Mouse (Mus musculus) cerebellum, postnatal 10 days (tissue): ENCODE measurements around the gene Bcl2l11.
A peak's percentile ranks its signal among the peaks of the same experiment; 100 is the strongest.
"Not testable (repeated sequence)": the region's sequence is repeated elsewhere in the genome, so short reads cannot be mapped to it uniquely, and the experiment has no call there.

Source experiments
- DNase-seq, 2 experiments: peaks; one replicate each; pipeline ENCODE4 v3.0.0; 2021; ENCODE audit warnings: mixed read lengths in 2 of 2

The Bcl2l11 gene

DNA sequence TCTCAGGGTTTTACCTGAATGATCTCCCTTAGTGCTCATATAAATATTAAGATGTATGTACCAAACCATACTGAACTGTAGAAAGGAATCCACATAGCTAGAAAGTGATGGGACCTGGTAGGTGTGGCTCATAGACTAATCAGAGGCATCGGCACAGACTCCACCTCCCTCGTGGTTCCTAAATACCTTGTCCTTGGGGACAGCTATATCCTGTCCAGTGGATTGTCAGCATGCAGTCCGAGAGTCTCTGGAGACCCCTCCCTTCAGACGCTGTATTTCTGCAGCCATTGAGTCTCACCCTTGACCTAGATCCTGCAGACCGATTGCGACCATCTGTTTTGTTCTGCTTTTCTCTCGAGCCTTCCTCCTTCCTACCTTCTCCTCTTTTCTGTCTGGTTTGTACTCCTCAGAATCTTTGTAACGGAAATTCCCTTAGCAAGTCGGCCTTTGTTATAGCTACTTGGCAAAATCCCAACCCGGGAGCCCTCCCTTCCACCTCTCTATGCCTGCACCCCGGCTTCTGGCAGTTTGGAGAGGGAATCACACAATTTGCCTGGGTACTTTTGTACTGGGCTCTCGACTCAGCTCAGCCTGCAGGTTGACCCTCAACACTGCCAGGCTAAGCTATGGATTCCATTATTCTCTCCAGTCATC lies 50.7 kb downstream of the Bcl2l11 start:
- peak; percentile 48 to 49 for DNase-seq

DNA sequence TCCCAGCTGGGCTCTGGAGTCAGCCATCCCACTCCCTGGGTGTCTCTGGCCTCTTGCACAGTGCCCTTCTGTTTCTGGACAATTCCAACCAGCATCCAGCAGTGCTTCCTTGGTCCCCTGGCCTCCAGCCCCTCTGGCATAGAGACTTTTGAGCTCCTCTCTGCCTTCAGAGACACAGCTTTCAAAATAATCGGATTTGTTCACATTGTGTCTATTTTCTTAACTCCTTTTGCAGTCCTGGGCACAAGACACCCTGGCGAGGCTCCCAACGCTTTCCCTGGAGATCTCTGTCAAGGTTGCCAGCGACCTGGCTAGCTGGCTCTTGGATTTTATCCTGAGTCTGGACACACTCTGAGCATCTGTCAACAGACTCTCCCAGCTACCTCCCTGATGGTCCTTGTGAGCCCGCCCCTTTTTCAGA lies 51.4 kb downstream of the Bcl2l11 start:
- DNase-seq, result peak; percentile 80 to 88

DNA sequence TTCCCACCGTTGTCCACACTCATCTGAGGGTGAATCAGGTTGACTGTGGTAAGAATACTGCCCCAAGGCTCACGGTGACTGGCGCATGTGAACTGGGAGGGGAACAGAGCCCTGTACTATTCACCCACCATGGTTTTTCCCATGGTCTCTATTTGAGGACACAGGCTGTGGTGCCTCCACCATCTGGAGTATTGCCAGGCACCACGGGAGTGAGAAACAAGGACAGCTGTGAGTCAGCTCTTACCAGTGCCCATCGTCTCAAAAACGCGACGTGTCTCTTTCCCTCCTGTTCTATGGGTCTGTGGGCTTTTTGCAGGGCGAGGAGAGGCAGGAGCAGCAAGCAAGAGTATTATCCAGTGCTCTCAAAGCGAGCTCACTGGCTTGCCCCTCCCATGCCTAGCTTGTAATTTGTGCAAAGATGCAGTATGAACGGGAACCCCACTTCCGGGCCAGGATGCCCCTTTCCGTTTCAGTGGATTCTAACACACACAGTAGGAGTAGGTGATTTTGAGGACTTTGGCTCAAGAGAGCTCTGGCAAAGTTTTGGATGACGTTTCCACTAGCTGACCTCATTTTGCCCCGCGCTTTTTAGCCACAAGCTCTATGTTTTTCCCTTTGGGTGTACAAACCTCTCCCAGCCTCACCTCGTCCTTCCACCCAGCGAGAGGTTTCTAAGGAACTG lies 53.4 kb downstream of the Bcl2l11 start:
- DNase-seq, result peak; percentile 71 to 76

DNA sequence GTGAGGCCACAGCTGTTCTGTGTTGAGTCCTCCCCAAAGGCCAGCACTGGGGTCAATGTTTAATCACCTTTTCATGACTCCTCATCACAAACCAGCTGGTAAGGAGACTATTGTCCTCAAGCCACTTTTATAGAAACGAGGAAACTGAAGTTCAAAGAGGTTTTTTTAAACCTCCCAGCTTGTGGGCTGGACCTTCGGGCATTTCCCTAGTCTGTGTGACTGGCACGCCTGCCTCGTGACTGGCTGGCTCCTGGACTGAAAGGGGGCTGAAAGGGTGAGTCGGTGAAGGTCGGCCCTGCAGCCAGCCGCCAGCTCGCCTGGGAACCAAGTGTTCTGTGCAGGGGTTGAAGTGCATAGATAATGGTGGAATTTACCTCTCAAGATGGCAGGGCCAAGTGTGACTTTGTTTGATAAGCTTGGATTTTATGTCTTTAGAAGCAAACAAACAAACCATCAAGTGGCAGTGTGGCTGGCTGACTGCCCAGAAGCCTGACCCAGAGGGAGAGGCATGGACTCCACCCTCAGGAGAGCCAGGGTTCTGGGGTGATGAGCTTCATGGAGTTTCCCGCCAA lies 54.1 kb downstream of the Bcl2l11 start:
- DNase-seq, result peak; percentile 41 to 49

DNA sequence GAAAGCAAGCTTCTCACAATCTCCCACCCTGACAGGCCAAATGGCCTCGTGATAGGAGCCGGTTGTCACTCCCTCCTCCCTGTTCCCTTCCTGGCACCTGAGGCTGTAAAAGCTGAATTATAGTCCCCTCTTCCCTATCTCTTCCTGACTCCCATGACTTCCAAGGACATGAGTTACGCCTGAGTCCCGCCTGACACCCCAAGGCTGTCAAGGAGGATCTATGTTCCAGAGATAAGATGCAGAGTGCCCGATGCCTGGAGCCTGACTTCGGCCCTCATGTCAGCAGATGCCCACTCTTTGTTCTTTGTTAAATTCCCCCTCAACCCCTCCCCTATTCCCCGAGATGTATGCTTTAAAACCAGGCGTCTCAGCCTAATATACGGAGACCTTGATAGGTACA lies 56.3 kb downstream of the Bcl2l11 start:
- not testable (repeated sequence) for DNase-seq

DNA sequence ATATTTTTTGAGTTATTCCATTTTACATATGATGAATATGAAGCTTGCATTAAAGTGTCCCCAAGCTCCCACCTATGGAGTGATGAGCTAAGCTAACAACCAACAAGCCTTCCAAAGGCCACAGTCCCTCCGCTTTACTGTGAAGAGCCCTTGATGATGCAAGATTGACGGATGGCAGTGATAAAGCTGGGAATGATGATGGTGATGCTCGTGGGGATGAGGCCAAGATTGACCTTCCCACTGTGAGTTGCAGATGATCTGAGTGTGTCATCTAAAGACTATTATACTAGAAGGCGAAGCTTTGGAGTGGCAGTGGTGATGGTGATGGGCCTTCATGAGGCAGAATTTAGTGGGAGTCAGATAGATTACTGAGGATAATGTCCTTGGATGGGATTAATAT lies 56.9 kb downstream of the Bcl2l11 start:
- DNase-seq, result no peak

DNA sequence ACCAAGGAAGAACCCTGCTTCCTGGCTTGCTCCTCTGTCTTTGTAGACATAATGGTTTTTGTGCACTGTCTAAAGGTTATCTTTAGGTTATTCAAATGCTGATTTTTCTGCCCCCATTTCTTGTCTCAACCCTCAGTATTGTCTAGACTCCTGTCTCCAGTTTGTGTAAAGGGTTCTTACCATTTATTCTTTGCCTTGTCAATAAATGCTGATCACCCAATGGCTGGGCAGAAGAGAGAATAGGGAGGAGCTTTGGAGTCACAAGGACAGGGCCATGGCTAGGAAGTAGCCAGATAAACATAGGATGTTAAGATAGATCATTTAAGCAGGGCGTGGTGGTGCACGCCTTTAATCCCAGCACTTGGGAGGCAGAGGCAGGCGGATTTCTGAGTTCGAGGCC lies 57.9 kb downstream of the Bcl2l11 start:
- DNase-seq, result no peak

DNA sequence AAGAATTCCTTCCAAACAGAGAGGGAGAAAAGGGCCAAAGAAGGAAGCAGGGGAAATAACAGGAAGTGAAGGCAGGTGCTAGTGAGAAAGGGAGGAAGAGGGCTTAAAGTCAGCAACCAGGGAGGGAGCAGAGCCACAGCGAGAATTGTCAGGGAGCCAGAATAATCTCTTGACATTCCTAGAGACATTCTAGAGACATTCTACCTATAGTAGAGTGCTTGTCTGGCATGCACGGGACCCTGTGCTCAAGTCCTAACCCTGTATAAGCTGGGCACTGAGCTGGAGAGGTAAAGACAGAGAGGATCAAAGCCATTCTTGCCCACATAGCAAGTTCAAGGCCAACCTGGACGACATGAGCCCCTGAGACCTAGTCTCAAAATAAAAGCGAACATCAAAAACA lies 60.1 kb downstream of the Bcl2l11 start:
- DNase-seq, result no peak

DNA sequence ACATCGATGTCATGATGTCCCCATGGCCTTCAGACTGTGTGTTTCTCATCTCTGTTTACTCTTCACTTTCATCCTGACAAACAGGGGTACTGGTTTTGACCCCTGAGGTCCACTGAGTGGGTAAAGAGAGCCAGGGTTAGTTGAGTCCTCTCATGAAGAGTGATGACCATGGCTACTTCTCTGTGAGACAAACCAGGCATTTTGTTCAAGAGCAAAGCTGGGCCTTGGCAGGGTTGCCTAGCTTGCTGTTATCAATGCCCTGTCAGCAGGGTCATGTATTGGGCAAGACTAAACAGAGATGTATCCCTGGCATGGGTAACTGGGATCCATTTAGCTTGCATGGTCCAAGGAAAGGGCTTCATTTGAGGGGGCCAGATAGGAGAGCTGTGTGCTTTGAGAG lies 61.4 kb downstream of the Bcl2l11 start:
- no peak for DNase-seq

DNA sequence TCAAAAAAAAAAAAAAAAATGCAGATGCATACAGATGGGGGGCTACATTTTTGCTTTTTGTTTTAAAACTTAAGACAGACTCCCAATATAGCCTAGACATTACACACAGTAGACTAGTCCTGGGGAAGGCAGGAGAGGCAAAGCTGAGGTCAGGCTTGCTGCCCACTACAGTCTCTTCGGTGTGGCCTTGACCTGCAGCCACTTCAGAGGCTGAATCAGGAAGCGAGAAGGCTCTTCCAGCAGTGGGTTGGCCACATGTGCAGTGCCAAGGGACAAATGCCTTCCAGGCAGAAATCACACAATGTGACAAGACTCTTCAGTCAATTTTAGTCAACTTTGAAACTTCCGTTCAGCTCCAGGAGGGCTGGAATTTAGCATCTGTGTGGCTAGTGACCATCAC lies 62.6 kb downstream of the Bcl2l11 start:
- DNase-seq, result no peak

DNA sequence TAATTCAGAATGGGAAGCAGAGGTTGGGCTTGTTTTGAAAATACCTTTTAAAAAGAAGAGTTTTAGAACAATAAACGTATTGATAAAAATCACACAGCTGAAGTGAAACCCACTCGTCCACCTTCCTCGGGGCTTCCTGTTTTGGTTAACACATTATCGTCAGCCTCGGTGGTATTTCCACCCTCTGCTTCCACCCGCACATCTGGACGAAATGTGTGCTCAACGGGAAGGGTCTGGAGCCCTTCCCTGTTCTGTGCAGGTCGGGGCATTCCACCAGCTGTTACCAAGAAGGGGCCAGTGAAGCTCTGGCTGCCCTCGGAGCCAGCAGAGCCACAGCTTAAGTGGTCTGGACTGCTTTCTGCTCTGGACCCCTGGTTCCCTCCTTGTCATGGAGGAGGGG lies 63.9 kb downstream of the Bcl2l11 start:
- DNase-seq, result no peak

DNA sequence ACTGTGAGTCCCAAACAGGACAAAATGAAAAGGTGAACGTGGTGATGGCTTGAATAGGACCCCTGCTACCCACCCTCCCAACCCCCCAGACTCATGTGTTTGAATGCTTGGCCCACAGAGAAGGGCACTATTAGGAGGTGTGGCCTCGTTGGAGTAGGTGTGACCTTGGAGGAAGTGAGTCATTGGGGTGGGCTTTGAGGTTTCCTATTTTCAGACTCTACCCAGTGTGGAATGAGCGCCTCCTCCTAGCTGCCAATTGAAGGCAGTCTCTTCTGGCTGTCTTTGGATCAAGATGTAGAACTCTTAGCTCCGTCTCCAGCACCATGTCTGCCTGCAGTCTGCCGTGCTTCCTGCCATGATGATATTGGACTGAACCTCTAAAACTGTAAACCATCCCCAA lies 64.4 kb downstream of the Bcl2l11 start:
- DNase-seq, result no peak

DNA sequence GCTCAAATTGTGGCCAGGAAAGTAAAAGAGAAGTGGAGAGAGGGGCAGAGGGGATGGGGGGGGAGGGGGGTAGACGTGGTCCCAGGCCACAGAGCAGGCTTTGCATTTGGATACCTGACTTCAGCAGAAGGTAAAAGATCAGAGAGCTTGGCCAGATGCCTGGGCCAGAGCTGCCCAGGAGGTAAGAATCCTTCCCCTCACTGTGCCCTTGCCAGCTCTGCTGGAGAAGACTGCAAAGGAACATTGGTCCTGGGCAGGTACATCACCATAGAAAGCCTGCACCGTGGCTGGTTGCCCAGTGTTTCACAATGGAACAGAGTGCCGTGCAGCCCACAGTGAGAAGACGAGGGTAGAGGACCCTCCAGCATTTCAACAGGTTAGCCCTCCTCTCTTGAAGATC lies 67.6 kb downstream of the Bcl2l11 start:
- peak; percentile 13 to 27 for DNase-seq

DNA sequence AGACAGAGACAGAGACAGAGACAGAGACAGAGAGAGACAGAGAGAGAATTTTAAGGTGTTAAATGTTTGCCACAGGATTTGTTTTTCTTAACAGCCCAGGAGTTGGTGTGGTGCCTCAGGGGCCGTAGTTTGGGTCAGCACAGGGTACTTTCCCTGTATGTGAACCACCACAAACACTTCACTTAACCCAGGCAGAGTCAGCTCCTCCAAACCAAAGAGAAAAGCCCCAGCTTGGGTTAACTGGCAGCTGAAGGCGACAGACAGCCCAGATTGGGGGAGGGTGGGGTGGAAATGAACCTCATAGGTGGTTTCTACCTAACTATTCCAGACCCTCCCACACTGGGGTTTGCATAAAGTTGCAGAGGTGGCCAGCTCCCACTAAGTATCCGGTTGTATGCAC lies 71.5 kb downstream of the Bcl2l11 start:
- no peak for DNase-seq

DNA sequence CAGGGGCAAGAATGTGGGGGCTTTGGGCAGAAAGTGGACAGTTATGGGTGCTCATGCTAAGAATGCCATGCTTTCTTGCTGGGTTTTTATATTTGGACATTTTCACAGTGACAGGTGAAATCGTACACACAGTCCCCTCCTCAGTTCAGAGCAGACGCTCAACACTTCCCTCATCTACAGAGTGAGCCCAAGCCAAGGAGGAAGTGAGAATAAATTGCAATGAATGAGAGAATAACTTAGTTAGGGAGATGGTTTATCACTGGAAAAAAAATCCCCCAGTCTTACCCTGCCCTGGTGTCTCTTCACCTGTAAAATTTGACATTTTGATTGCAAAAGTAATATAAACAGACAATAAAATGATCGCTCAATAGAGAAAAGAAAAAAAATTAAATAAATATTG lies 77.3 kb downstream of the Bcl2l11 start:
- DNase-seq, result no peak

DNA sequence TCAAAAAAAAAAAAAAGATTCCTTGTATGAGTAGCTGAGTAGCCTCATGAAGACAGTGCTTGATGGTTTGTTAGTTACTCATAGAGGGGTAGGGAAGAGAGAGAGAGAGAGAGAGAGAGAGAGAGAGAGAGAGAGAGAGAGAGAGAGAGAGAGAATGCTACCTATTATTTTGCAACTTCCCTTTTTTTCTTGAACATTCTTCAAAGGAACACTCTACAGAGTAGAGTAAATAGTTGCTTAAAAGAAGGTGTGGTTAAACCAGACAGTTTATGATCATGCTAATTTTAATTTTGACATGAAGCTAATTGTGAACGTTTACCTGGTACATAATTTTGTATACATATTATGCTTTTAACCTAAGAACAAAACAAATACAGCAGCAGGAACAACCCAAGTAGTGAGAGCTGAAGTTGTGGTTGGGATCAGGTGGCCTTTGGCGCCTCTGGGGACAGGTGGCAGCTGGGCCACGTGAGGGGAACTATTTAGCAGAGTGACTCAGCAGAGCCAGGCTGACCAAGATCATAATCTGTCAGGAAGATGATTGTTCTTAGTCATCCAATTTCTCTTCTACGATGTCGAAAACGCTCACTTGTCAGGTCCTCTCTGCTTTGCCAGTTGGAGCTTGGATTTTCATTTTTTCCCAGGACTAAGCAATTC lies 78.0 kb downstream of the Bcl2l11 start:
- DNase-seq, result peak in 1 of 2 experiments; percentile 10

DNA sequence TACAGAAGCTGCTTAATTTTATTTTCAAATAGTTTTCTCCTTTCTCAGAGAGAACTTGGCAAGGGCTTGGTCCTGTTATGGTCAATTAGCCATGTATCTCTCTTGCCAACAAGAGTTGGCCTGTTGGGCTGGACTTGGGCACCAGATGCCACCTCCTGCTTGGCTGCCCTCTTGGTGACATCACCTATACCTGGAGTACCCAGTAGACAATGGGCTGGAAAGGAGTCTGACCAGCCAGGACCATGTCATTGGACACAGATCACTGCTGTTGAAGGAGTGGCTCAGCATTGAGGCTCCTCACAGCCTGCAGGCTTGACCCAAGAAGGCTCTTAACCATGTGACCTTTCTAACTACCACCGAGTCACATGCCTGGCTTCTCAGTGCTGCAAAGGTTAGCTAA lies 82.7 kb downstream of the Bcl2l11 start:
- peak; percentile 65 for DNase-seq

DNA sequence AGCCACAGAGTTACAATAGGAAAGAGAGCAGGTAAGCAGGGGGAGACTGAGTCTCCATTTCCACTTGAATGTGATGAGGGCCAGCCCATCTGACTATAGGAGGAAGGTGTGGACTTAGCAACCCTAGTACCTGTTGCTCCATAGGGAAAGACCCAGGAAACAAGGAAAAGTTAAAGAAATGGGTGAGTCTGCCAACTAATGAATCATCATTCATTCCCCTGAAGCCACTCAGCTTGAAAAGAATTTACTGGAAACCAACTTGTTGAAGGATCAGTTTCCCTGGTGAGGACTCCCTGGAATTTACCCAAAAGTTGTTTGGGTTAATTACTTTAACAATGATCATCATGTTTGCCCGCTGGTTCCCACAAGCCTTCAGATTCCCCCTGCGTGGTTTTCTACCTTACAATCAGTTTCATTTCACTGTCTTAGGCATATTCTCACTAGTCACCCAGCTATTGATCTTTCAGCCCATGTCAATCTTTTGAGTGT lies 84.0 kb downstream of the Bcl2l11 start:
- DNase-seq, result no peak

DNA sequence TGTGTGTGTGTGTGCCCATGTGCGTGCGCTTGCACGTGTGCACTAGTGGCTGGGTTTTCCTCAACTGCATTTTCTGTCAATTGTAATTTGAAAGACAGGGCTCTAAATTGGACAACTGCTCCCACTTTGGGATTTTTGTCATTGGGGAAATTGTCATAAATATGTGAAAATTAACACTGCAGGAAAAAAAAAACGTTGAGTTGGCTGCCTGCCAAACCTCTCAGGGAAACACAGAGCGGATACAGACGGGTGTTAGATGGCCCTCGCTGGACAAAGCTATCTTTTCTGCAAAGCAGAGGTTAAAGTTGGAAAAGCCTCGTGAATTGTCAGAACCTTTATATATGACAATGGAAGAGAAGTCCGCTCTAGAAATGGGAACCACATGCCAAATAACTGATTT lies 84.5 kb downstream of the Bcl2l11 start:
- peak; percentile 42 to 48 for DNase-seq

DNA sequence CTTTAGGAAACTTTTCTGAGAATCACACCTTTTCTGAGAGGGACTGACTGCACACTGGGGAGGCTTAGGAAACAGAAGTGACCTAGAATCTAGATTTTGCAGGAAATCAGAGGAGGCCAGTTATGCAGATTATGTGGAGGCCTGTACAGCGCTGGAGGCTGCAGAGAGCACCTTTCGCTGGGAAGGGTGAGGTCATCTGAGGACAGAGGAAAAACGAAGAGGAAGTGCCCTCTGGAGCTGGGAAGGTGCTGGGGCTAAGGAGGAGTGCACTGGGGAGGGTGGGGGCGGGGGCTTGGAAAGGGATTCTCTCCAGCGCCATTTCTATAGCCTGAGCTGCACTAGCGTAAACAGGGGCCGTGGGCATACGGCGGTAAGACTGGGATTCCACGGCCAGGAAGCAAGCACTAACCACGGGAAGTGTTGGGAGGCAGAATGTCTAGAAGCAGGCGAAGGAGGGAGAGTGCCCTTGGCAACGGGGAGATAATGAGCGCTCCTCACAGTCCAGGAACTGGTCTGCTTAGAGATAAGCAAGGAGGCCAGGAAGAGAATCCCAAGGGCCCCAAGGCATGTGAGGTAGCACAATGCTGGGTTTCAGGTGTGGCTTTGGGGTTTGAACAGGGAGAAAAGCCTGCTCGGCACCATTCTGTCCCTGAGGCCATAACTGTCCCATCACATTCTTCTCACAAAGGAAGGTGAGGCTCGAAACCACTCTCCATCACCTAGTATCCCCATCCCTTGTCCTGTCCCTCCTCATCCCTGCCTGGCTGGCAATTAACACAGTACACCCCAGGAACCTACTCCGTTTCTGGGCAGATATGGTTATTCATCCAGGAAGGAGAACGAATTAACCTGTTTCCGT lies 85.4 kb downstream of the Bcl2l11 start:
- peak in 1 of 2 experiments; percentile 12 for DNase-seq

DNA sequence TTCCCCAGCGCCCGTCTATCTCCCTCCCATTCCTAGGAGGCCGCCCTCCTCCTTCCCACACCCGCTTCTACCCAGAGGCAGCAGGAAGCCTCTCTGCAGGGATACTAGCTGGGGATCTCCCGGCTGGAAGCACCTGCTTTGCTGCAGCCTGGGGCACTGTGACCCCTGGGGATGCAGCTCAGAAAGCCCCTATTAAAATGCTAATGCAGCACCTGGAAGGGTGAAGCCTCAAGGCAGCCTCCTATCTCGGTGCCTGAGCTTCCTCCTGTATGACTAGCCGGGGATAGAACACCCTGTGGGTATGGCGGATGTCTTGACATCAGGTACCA lies 86.0 kb downstream of the Bcl2l11 start:
- DNase-seq, result no peak
